Mouse (Mus musculus) cortical plate, adult 2 months (tissue): ENCODE measurements around the gene Kdm2b.

ENCODE experiments used
- CTCF ChIP-seq: fragments of 200-500 bp; IDR thresholded peaks from 2 replicates; pipeline ENCODE4 v1.5.1; 2011; ENCODE audit warnings: mild to moderate bottlenecking, control low read depth, low read length; ENCODE audit not compliant: insufficient read depth; ENCODE audit errors: extremely low read depth
- POLR2A ChIP-seq: fragments of 200-500 bp; IDR thresholded peaks from 2 replicates; pipeline ENCODE4 v1.6.1; 2011; ENCODE audit warnings: mild to moderate bottlenecking, low read length, control low read depth; ENCODE audit not compliant: insufficient read depth; ENCODE audit errors: extremely low read depth

DNA sequence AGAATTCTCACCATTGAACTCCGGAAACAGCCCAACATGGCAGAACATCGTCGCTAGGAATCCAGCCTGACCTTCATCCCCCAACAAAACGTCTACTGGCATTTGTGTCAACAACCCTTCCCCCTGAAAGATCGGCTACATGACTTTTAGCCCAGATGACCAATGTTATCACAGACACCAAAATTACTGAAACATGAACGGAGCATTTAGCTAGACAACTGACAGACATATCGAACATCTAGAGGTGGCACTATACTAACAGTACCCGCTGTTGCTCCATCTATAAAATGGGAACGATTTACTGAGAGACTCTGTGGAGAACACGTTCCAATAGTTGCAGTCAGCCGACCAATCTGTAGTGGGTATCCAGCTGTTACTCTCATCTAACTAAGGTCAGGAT, 88.4 kb downstream of the Kdm2b start:
- TF ChIP-seq POLR2A, result no peak
- no peak for TF ChIP-seq CTCF
